Mouse (Mus musculus): ENCODE measurements at regions not wholly inside any gene's neighbourhood (a gene's known extent, or its start where the extent isn't known, plus 50 kb on each side); places are given as distances from the start of the nearest gene placed in this dataset.

GRCm38 (mm10) chr19:49741239-49741638 lies 937.2 kb downstream of the Sorcs1 start:
- Histone ChIP-seq H3K4me3 (no peak overlapping the region), H3K27me3 (no peaks in the 10 kb centered on the region), H3K27ac (replicated peaks) (no peak overlapping the region), H3K4me1 (replicated peaks) (peaks cover 10% of the 10 kb centered on the region; the same call in 1 of the 2 replicates), H3K36me3 (no peaks in the 10 kb centered on the region), H3K9ac (no peak overlapping the region), H3K4me2 (no peak overlapping the region), H3K9me3 (no peaks in the 10 kb centered on the region)
- no peak for ATAC-seq (ENCODE audit: low FRiP score, low read depth)
- 64% methylated on average over 6 of the region's 6 CpGs for WGBS

- ATAC-seq (ENCODE audit: low FRiP score, low read depth): no peak
- Histone ChIP-seq H3K4me3 (no peak overlapping the region), H3K27me3 (no peaks in the 10 kb centered on the region), H3K27ac (replicated peaks) (no peak overlapping the region), H3K4me1 (replicated peaks) (peaks cover 10% of the 10 kb centered on the region; the same call in 1 of the 2 replicates), H3K9me3 (no peaks in the 10 kb centered on the region), H3K9ac (0 out of 2 replicates have a peak overlapping the region, but pooled peaks have one; percentile 3), H3K4me2 (peak overlapping the region; percentile 21; the same call in 1 of the 2 replicates), H3K36me3 (no peaks in the 10 kb centered on the region)
- 37% methylated on average over 13 of the region's 13 CpGs for WGBS
These were observed 938.8 kb downstream of the Sorcs1 start for GRCm38 (mm10) chr19:49739483-49740175.

DNA sequence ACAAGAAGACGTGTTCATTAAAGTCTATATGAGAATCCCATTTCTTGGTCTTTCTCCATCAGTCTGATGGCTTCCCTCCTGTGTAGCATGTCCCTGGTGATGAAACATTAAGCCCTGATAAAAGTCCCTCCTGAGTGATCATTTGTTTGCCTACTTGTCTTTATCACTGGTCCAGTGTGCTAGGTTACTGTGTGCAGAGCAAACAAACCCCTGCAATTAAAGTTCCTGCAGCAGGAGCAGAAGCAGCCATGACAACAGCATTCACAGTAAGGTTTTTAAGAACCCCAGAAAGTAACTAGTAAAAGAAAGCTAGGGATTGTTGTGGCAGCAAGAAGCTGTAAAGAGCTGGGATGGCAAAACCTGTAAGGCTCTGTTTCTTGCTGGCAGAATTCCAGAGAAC lies 980.8 kb downstream of the Sorcs1 start:
- Histone ChIP-seq H3K4me1 (replicated peaks) (no peaks in the 10 kb centered on the region), H3K9me3 (no peaks in the 10 kb centered on the region), H3K4me2 (no peak overlapping the region), H3K27me3 (no peaks in the 10 kb centered on the region), H3K4me3 (no peak overlapping the region), H3K27ac (replicated peaks) (no peak overlapping the region), H3K9ac (no peak overlapping the region), H3K36me3 (no peaks in the 10 kb centered on the region)
- 63% methylated on average over 1 of the region's 1 CpGs for WGBS
- peak; percentile 65 for ATAC-seq (ENCODE audit: low FRiP score, low read depth)

GRCm38 (mm10) chr19:49685588-49686281 lies 992.7 kb downstream of the Sorcs1 start:
- WGBS: 94% methylated on average over 15 of the region's 15 CpGs
- Histone ChIP-seq H3K9me3 (no peaks in the 10 kb centered on the region), H3K4me1 (replicated peaks) (no peaks in the 10 kb centered on the region), H3K27ac (replicated peaks) (no peak overlapping the region), H3K4me2 (no peak overlapping the region), H3K27me3 (no peaks in the 10 kb centered on the region), H3K9ac (no peak overlapping the region), H3K36me3 (no peaks in the 10 kb centered on the region), H3K4me3 (no peak overlapping the region)
- ATAC-seq (ENCODE audit: low FRiP score, low read depth): no peak

DNA sequence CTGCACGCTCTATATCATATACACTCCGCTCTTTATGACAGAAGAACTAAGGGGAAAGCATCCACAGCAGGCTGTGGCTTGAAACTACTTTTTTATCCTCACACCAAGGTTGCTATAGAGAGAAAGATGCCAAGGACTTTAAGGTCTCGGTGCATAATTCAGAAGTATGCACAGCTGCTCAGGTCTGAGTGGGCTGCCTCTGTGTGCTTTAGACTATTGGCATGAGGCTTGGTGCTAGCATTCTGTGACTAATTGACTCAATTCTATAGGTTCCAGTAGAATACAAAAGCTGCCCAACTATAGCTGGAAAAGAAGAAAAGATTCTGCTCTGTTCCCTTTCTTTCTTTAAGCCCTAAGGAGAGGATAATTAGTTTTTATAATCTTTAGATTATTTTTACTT lies 997.2 kb downstream of the Sorcs1 start:
- Histone ChIP-seq H3K4me3 (no peak overlapping the region), H3K27ac (replicated peaks) (no peak overlapping the region), H3K36me3 (no peaks in the 10 kb centered on the region), H3K9ac (no peak overlapping the region), H3K27me3 (no peaks in the 10 kb centered on the region), H3K9me3 (no peaks in the 10 kb centered on the region), H3K4me1 (replicated peaks) (no peaks in the 10 kb centered on the region), H3K4me2 (no peak overlapping the region)
- ATAC-seq (ENCODE audit: low FRiP score, low read depth): no peak
- 35% methylated on average over 3 of the region's 3 CpGs for WGBS

GRCm38 (mm10) chr19:49680006-49680405 lies 998.4 kb downstream of the Sorcs1 start:
- no peak overlapping the region for H3K27ac ChIP-seq (replicated peaks)
- 88% methylated on average over 3 of the region's 3 CpGs for WGBS
- no peak for ATAC-seq (ENCODE audit: low FRiP score, low read depth)
- H3K4me3 ChIP-seq: no peak overlapping the region
- H3K9me3 ChIP-seq: no peaks in the 10 kb centered on the region
- no peaks in the 10 kb centered on the region for H3K36me3 ChIP-seq
- no peaks in the 10 kb centered on the region for H3K4me1 ChIP-seq (replicated peaks)
- H3K27me3 ChIP-seq: no peaks in the 10 kb centered on the region
- H3K4me2 ChIP-seq: no peak overlapping the region
- H3K9ac ChIP-seq: no peak overlapping the region

DNA sequence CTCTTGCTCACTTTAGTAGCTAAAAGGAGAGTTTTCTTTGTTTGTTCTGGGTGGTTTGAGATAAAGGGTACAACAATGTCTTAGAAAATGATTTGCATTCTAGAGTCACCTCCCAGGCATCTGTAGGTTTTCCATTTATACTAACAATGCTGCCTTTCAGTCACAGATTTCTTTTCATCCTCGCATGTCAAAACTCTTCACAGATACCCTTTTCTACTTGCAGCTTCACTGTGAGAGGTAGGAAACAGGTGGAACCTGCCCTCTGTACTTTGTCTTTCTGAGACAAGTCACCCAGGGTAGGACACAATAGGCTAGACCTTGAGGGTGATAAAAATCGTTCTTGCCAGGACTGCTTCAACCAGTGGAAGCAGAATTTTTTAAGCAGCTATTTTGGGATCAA lies 1002.5 kb downstream of the Sorcs1 start:
- 16% methylated on average over 2 of the region's 2 CpGs for WGBS
- Histone ChIP-seq H3K36me3 (no peaks in the 10 kb centered on the region), H3K4me1 (replicated peaks) (no peaks in the 10 kb centered on the region), H3K4me3 (no peak overlapping the region), H3K27ac (replicated peaks) (no peak overlapping the region), H3K9me3 (no peaks in the 10 kb centered on the region), H3K9ac (no peak overlapping the region), H3K27me3 (no peaks in the 10 kb centered on the region), H3K4me2 (no peak overlapping the region)
- ATAC-seq (ENCODE audit: low FRiP score, low read depth): no peak

- ATAC-seq (ENCODE audit: low FRiP score, low read depth): no peak
- 82% methylated on average over 7 of the region's 7 CpGs for WGBS
- no peak overlapping the region for H3K4me2 ChIP-seq
- no peaks in the 10 kb centered on the region for H3K27me3 ChIP-seq
- H3K9me3 ChIP-seq: no peaks in the 10 kb centered on the region
- H3K36me3 ChIP-seq: no peaks in the 10 kb centered on the region
- H3K9ac ChIP-seq: no peak overlapping the region
- H3K4me3 ChIP-seq: no peak overlapping the region
- H3K4me1 ChIP-seq (replicated peaks): no peaks in the 10 kb centered on the region
- H3K27ac ChIP-seq (replicated peaks): no peak overlapping the region
These were observed 1048.5 kb downstream of the Sorcs1 start for GRCm38 (mm10) chr19:49629963-49630362.

GRCm38 (mm10) chr19:49619920-49620319 lies 1058.5 kb downstream of the Sorcs1 start:
- Histone ChIP-seq H3K36me3 (no peaks in the 10 kb centered on the region), H3K9ac (no peak overlapping the region), H3K4me3 (no peak overlapping the region), H3K9me3 (no peaks in the 10 kb centered on the region), H3K27me3 (no peaks in the 10 kb centered on the region), H3K27ac (replicated peaks) (no peak overlapping the region), H3K4me1 (replicated peaks) (no peaks in the 10 kb centered on the region), H3K4me2 (no peak overlapping the region)
- WGBS: 53% methylated on average over 5 of the region's 5 CpGs
- no peak for ATAC-seq (ENCODE audit: low FRiP score, low read depth)

- Histone ChIP-seq H3K27me3 (no peaks in the 10 kb centered on the region), H3K36me3 (no peaks in the 10 kb centered on the region), H3K27ac (replicated peaks) (no peak overlapping the region), H3K9me3 (no peaks in the 10 kb centered on the region), H3K4me2 (no peak overlapping the region), H3K4me3 (no peak overlapping the region), H3K4me1 (replicated peaks) (no peaks in the 10 kb centered on the region), H3K9ac (no peak overlapping the region)
- no peak for ATAC-seq (ENCODE audit: low FRiP score, low read depth)
These were observed 1063.4 kb downstream of the Sorcs1 start for GRCm38 (mm10) chr19:49615071-49615470.
